ENCODE assay signal across 11 mouse cellular contexts in the genomic region with DNA sequence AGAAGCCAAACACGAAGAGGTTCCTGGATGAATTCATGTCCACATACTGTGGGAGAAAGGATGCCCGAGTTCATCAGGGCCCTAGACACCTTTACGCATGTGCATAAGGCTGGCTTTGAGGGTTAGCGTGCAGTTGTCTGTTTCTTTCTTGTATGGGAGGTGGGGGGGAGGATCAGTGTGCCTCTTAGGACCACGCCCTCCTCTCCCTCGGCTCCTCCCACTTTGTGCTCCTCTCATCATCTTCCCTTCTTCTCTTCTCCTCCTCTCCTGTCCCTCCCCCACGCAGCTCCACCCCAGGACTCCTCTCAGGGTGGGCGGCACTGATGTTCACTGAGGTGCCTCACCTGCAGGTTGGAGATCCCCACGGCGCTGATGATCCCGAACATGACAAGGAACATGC. TPM values are rescaled to one million over a fixed set of nuclear protein-coding genes. Genes with fewer than 3 reads are reported as not detected.
DNase-seq lines count a peak whose midpoint lies in the region; ATAC-seq and TF ChIP-seq lines count a peak whose summit lies in the region.
"Had no signal": no experiment of that assay in that cellular context is flagged by ENCODE, and none has a peak within 500 bp of the region (broad histone marks: within the 10 kb centered on the region; RNA-seq: fewer than 3 reads in every experiment).

No protein-coding gene starts in this region.

- intact Hi-C loops in left cerebral cortex, adult 2 months (cut with DNase I): no loop called here

- H3K36me3 ChIP-seq in forebrain, embryonic 12.5 days (replicated peaks): no peaks in the 10 kb centered on the region
- H3K36me3 ChIP-seq in midbrain, embryonic 12.5 days: no peaks in the 10 kb centered on the region

- no peak for TF ChIP-seq POLR2A in brain, embryonic 14.5 days (IDR thresholded peaks at IDR 0.05; ENCODE audit: borderline replicate concordance, extremely low read depth, insufficient read depth, insufficient read length, poor library complexity, severe bottlenecking)

- 22% methylated on average over 11 of the region's 11 CpGs for WGBS in forebrain, embryonic 12.5 days
- WGBS in midbrain, embryonic 12.5 days: 24% methylated on average over 10 of the region's 11 CpGs

- H3K4me1 ChIP-seq in forebrain, embryonic 12.5 days: peaks cover 4% of the 10 kb centered on the region; the same call in 1 of the 2 replicates
- no peaks in the 10 kb centered on the region for H3K4me1 ChIP-seq in midbrain, embryonic 12.5 days

- DNase-seq in left cerebral cortex, adult 2 months (ENCODE audit: extremely low spot score in 1 of 2, low spot score in 2 of 2): no peak
- no peak for DNase-seq in left cerebral cortex, adult 11 months (ENCODE audit: low spot score)
- peak; percentile 43 for DNase-seq in brain, embryonic 14.5 days (ENCODE audit: low read depth)
- DNase-seq in urinary bladder, postnatal 4 days (ENCODE audit: low spot score in 2 of 2): no peak
- DNase-seq in cerebellum, adult 9-10 months: no peak
- DNase-seq in gastrocnemius, postnatal 25 days: no peak
- DNase-seq: adrenal gland, postnatal 14 days had no signal

- H3K4me2 ChIP-seq in forebrain, embryonic 12.5 days: peak overlapping the region; percentile 45
- peak overlapping the region; percentile 43 for H3K4me2 ChIP-seq in midbrain, embryonic 12.5 days (replicated peaks)

- H3K4me3 ChIP-seq in left cerebral cortex, adult 2 months: peak overlapping the region; percentile 34; the same call in 1 of the 2 replicates
- peak overlapping the region; percentile 27 for H3K4me3 ChIP-seq in forebrain, embryonic 12.5 days (replicated peaks)
- peak overlapping the region; percentile 17; the same call in 1 of the 2 replicates for H3K4me3 ChIP-seq in midbrain, embryonic 12.5 days

- no peak overlapping the region for H3K9ac ChIP-seq in forebrain, embryonic 12.5 days
- H3K9ac ChIP-seq in midbrain, embryonic 12.5 days (replicated peaks): no peak overlapping the region

- no peak for TF ChIP-seq CTCF in left cerebral cortex, adult 2 months (IDR thresholded peaks at IDR 0.05)
- no peak for TF ChIP-seq CTCF in brain, embryonic 14.5 days (IDR thresholded peaks at IDR 0.05; ENCODE audit: borderline replicate concordance, extremely low read depth, insufficient read depth, insufficient read length)

- no peak for ATAC-seq in forebrain, embryonic 12.5 days (ENCODE audit: low FRiP score)
- no peak for ATAC-seq in midbrain, embryonic 12.5 days (ENCODE audit: low FRiP score, low read depth)

- no peak overlapping the region for H3K27ac ChIP-seq in left cerebral cortex, adult 2 months
- H3K27ac ChIP-seq in forebrain, embryonic 12.5 days: no peak overlapping the region
- H3K27ac ChIP-seq in midbrain, embryonic 12.5 days (replicated peaks): no peak overlapping the region

- H3K27me3 ChIP-seq in forebrain, embryonic 12.5 days: peaks cover 14% of the 10 kb centered on the region; the same call in 1 of the 2 replicates
- peaks cover 23% of the 10 kb centered on the region for H3K27me3 ChIP-seq in midbrain, embryonic 12.5 days

- H3K9me3 ChIP-seq in forebrain, embryonic 12.5 days: no peaks in the 10 kb centered on the region
- peaks cover 5% of the 10 kb centered on the region; the same call in 1 of the 2 replicates for H3K9me3 ChIP-seq in midbrain, embryonic 12.5 days

RNA-seq across cellular contexts. Expression of a gene that starts 28.5 kb away (rescaled TPM):
- not detected for total RNA-seq in left cerebral cortex, adult 2 months (2021)
- not detected in 2 replicates for polyA plus RNA-seq in brain, embryonic 14.5 days (2012; rRNA removed)
- polyA plus RNA-seq in forebrain, embryonic 12.5 days (2016; fragmentation: Nextera tagmentation; extraction: Ambion mirVana): not detected in 2 replicates
- not detected in 2 replicates for polyA plus RNA-seq in midbrain, embryonic 12.5 days (2016; fragmentation: Nextera tagmentation; extraction: Ambion mirVana)
- not detected for total RNA-seq in gastrocnemius, postnatal 25 days (2021)
- total RNA-seq: adrenal gland, postnatal 14 days; granulocyte monocyte progenitor cell, adult 5-6 weeks had no signal
- polyA plus RNA-seq: liver, embryonic 16.5 days had no signal

RNA-seq across cellular contexts. Expression of a gene that starts 37.8 kb away (rescaled TPM):
- total RNA-seq in left cerebral cortex, adult 2 months (2021): 10 to 100 TPM; 29.3 to 30.7 TPM
- polyA plus RNA-seq in brain, embryonic 14.5 days (2012; rRNA removed): 26.0 and 31.2 TPM in 2 replicates
- 11.0 and 12.3 TPM in 2 replicates for polyA plus RNA-seq in forebrain, embryonic 12.5 days (2016; fragmentation: Nextera tagmentation; extraction: Ambion mirVana)
- 12.1 and 12.7 TPM in 2 replicates for polyA plus RNA-seq in midbrain, embryonic 12.5 days (2016; fragmentation: Nextera tagmentation; extraction: Ambion mirVana)
- total RNA-seq in gastrocnemius, postnatal 25 days (2021): 1 to 10 TPM; 5.1 to 5.8 TPM

RNA-seq across cellular contexts. Expression of a gene that starts 39.7 kb away (rescaled TPM):
- 1 to 10 TPM; 1.1 to 1.4 TPM for total RNA-seq in left cerebral cortex, adult 2 months (2021)
- polyA plus RNA-seq in brain, embryonic 14.5 days (2012; rRNA removed): 1.7 and 2.0 TPM in 2 replicates
- 0.40 and 0.76 TPM in 2 replicates for polyA plus RNA-seq in forebrain, embryonic 12.5 days (2016; fragmentation: Nextera tagmentation; extraction: Ambion mirVana)
- 0.29 and 0.59 TPM in 2 replicates for polyA plus RNA-seq in midbrain, embryonic 12.5 days (2016; fragmentation: Nextera tagmentation; extraction: Ambion mirVana)
- total RNA-seq in gastrocnemius, postnatal 25 days (2021): under 1 TPM in 1 of 2 experiments, not detected in 1; 0.13 TPM
